Mouse (Mus musculus) layer of hippocampus, adult 11-12 months (tissue): Measurements from ENCODE around the gene Rusc2.

Experiments
- DNase-seq: peaks from one replicate; pipeline ENCODE4 v3.0.0; 2022; ENCODE audit warnings: low spot score

Gene Rusc2

GRCm38 (mm10) chr4:43416071-43416490, 34.3 kb downstream of the Rusc2 start:
- no peak for DNase-seq

GRCm38 (mm10) chr4:43417269-43418062, 35.7 kb downstream of the Rusc2 start:
- DNase-seq, result no peak

- no peak for DNase-seq
Observed at GRCm38 (mm10) chr4:43418450-43418849, 36.7 kb downstream of the Rusc2 start.

- no peak for DNase-seq
Observed at GRCm38 (mm10) chr4:43418973-43419656, 37.3 kb downstream of the Rusc2 start.

- DNase-seq, result no peak
Observed at GRCm38 (mm10) chr4:43419801-43420281, 38.1 kb downstream of the Rusc2 start.

- peak; percentile 87 for DNase-seq
Observed at GRCm38 (mm10) chr4:43420305-43420704, 38.5 kb downstream of the Rusc2 start.

GRCm38 (mm10) chr4:43421632-43422240, 40.0 kb downstream of the Rusc2 start:
- DNase-seq, result no peak

- no peak for DNase-seq
Observed at GRCm38 (mm10) chr4:43423267-43423934, 41.6 kb downstream of the Rusc2 start.

GRCm38 (mm10) chr4:43424072-43424471, 42.3 kb downstream of the Rusc2 start:
- DNase-seq, result no peak

GRCm38 (mm10) chr4:43425197-43425596, 43.4 kb downstream of the Rusc2 start:
- DNase-seq, result no peak

GRCm38 (mm10) chr4:43425648-43426380, 44.0 kb downstream of the Rusc2 start:
- DNase-seq, result no peak

- no peak for DNase-seq
Observed at GRCm38 (mm10) chr4:43426487-43426886, 44.7 kb downstream of the Rusc2 start.

GRCm38 (mm10) chr4:43427501-43428179, 45.9 kb downstream of the Rusc2 start:
- DNase-seq, result no peak

GRCm38 (mm10) chr4:43428180-43428861, 46.5 kb downstream of the Rusc2 start:
- no peak for DNase-seq

- no peak for DNase-seq
Observed at GRCm38 (mm10) chr4:43428946-43429345, 47.2 kb downstream of the Rusc2 start, which contains the start of gene Fam166b. TSS of gene Fam166b (minus strand) at chr4:43429134.

- DNase-seq, result peak; percentile 87
Observed at GRCm38 (mm10) chr4:43431690-43432089, 49.9 kb downstream of the Rusc2 start.

GRCm38 (mm10) chr4:43432832-43433231, 51.1 kb downstream of the Rusc2 start:
- no peak for DNase-seq

- no peak for DNase-seq
Observed at GRCm38 (mm10) chr4:43441639-43442038, 59.9 kb downstream of the Rusc2 start, which contains the start of gene Tesk1. TSS of gene Tesk1 (plus strand) at chr4:43441939.

- DNase-seq, result peak; percentile 100
Observed at GRCm38 (mm10) chr4:43442044-43442443, 60.3 kb downstream of the Rusc2 start.
